ENCODE assay signal across 20 mouse cellular contexts in genomic region chr19:24754440-24754785, GRCm38 (mm10).
A peak's percentile ranks its signal among the peaks of the same experiment; 100 is the strongest.
DNase-seq lines count a peak whose midpoint lies in the region; ATAC-seq and TF ChIP-seq lines count a peak whose summit lies in the region.
"Had no signal": no experiment of that assay in that cellular context is flagged by ENCODE, and none has a peak within 500 bp of the region (broad histone marks: within the 10 kb centered on the region; RNA-seq: fewer than 3 reads in every experiment).

No protein-coding gene starts in this region.

- no peak for ATAC-seq in heart, embryonic 15.5 days (replicated peaks; ENCODE audit: insufficient number of reproducible peaks, insufficient read depth, low FRiP score, low read depth)
- ATAC-seq in heart, embryonic 12.5 days (ENCODE audit: insufficient number of reproducible peaks, low FRiP score) = no peak
- ATAC-seq in lung, embryonic 15.5 days (ENCODE audit: borderline replicate concordance, extremely low read depth, low FRiP score, low TSS enrichment) = no peak
- ATAC-seq in intestine, embryonic 16.5 days = no peak
- ATAC-seq in stomach, embryonic 16.5 days (ENCODE audit: insufficient read depth, low FRiP score) = no peak
- ATAC-seq: activated CD4-positive, CD25-positive, alpha-beta regulatory T cell, adult 4 months; forebrain, postnatal 0 days; lung, postnatal 0 days had no signal

- H3K9ac ChIP-seq in heart, embryonic 15.5 days = no peak overlapping the region
- no peak overlapping the region for H3K9ac ChIP-seq in heart, embryonic 12.5 days
- no peak overlapping the region for H3K9ac ChIP-seq in lung, embryonic 15.5 days
- no peak overlapping the region for H3K9ac ChIP-seq in intestine, embryonic 16.5 days (ENCODE audit: low read depth, low read length)
- no peak overlapping the region for H3K9ac ChIP-seq in stomach, embryonic 16.5 days (ENCODE audit: low read length)
- H3K9ac ChIP-seq: forebrain, postnatal 0 days; hindbrain, embryonic 12.5 days; liver, embryonic 15.5 days had no signal

- no peaks in the 10 kb centered on the region for H3K36me3 ChIP-seq in heart, embryonic 15.5 days
- no peaks in the 10 kb centered on the region for H3K36me3 ChIP-seq in heart, embryonic 12.5 days
- H3K36me3 ChIP-seq in lung, embryonic 15.5 days = no peaks in the 10 kb centered on the region
- H3K36me3 ChIP-seq in intestine, embryonic 16.5 days (ENCODE audit: control insufficient read depth, insufficient read depth, low read length) = no peaks in the 10 kb centered on the region
- H3K36me3 ChIP-seq in stomach, embryonic 16.5 days (ENCODE audit: control insufficient read depth, insufficient read depth, low read length) = no peaks in the 10 kb centered on the region
- H3K36me3 ChIP-seq: forebrain, embryonic 10.5 days; hindbrain, embryonic 12.5 days; liver, embryonic 15.5 days had no signal

- 62% methylated on average over 3 of the region's 3 CpGs for WGBS in heart, embryonic 15.5 days
- 63% methylated on average over 3 of the region's 3 CpGs for WGBS in heart, embryonic 12.5 days
- WGBS in lung, embryonic 15.5 days = 66% methylated on average over 3 of the region's 3 CpGs
- WGBS in lung, adult 2 months = 75% methylated on average over 3 of the region's 3 CpGs
- WGBS in intestine, embryonic 16.5 days = 55% methylated on average over 3 of the region's 3 CpGs
- 57% methylated on average over 3 of the region's 3 CpGs for WGBS in stomach, embryonic 16.5 days

- no peaks in the 10 kb centered on the region for H3K9me3 ChIP-seq in heart, embryonic 15.5 days (replicated peaks)
- no peaks in the 10 kb centered on the region for H3K9me3 ChIP-seq in heart, embryonic 12.5 days (replicated peaks)
- no peaks in the 10 kb centered on the region for H3K9me3 ChIP-seq in lung, embryonic 15.5 days
- H3K9me3 ChIP-seq in intestine, embryonic 16.5 days (ENCODE audit: control insufficient read depth, low read length) = no peaks in the 10 kb centered on the region
- no peaks in the 10 kb centered on the region for H3K9me3 ChIP-seq in stomach, embryonic 16.5 days (replicated peaks; ENCODE audit: control insufficient read depth, low read length)
- H3K9me3 ChIP-seq: forebrain, embryonic 10.5 days; hindbrain, embryonic 12.5 days; liver, embryonic 15.5 days had no signal

- H3K4me2 ChIP-seq in heart, embryonic 15.5 days = no peak overlapping the region
- no peak overlapping the region for H3K4me2 ChIP-seq in heart, embryonic 12.5 days
- H3K4me2 ChIP-seq in lung, embryonic 15.5 days = no peak overlapping the region
- H3K4me2 ChIP-seq in intestine, embryonic 16.5 days (ENCODE audit: low read depth, low read length) = no peak overlapping the region
- H3K4me2 ChIP-seq in stomach, embryonic 16.5 days (ENCODE audit: low read depth, low read length) = no peak overlapping the region
- H3K4me2 ChIP-seq: hindbrain, embryonic 12.5 days; liver, embryonic 15.5 days had no signal

- no peaks in the 10 kb centered on the region for H3K27me3 ChIP-seq in heart, embryonic 15.5 days
- no peaks in the 10 kb centered on the region for H3K27me3 ChIP-seq in heart, embryonic 12.5 days (replicated peaks)
- no peaks in the 10 kb centered on the region for H3K27me3 ChIP-seq in lung, embryonic 15.5 days
- no peaks in the 10 kb centered on the region for H3K27me3 ChIP-seq in intestine, embryonic 16.5 days (replicated peaks; ENCODE audit: control insufficient read depth, insufficient read depth, low read length)
- no peaks in the 10 kb centered on the region for H3K27me3 ChIP-seq in stomach, embryonic 16.5 days (ENCODE audit: control insufficient read depth, insufficient read depth, low read length)
- H3K27me3 ChIP-seq: hindbrain, embryonic 12.5 days; liver, embryonic 15.5 days had no signal

- no peak for TF ChIP-seq CTCF in lung, adult 2 months (IDR thresholded peaks at IDR 0.05; ENCODE audit: insufficient read depth, low read length)

- no peak for DNase-seq in lung, adult 2 months
- no peak for DNase-seq in adrenal gland, adult 8-10 months
- no peak for DNase-seq in urinary bladder, postnatal 25 days (ENCODE audit: low spot score)
- DNase-seq: adrenal gland, postnatal 10 days; cerebellum, adult 8-10 months; cerebellum, postnatal 36 days; forebrain, postnatal 0 days; kidney, adult 9 months; liver had no signal

- peaks cover 45% of the 10 kb centered on the region for H3K4me1 ChIP-seq in heart, embryonic 15.5 days (replicated peaks)
- H3K4me1 ChIP-seq in heart, embryonic 12.5 days (replicated peaks) = peaks cover 52% of the 10 kb centered on the region
- H3K4me1 ChIP-seq in lung, embryonic 15.5 days = peaks cover 10% of the 10 kb centered on the region
- no peaks in the 10 kb centered on the region for H3K4me1 ChIP-seq in lung, adult 2 months (ENCODE audit: control insufficient read depth, insufficient read depth, low read length)
- H3K4me1 ChIP-seq in intestine, embryonic 16.5 days (ENCODE audit: control insufficient read depth, insufficient read depth, low read length) = peaks cover 12% of the 10 kb centered on the region
- H3K4me1 ChIP-seq in stomach, embryonic 16.5 days (ENCODE audit: control insufficient read depth, insufficient read depth, low read length) = peaks cover 8% of the 10 kb centered on the region; the same call in 1 of the 2 replicates
- H3K4me1 ChIP-seq: liver, embryonic 15.5 days had no signal

- H3K4me3 ChIP-seq in heart, embryonic 15.5 days = no peak overlapping the region
- H3K4me3 ChIP-seq in heart, embryonic 12.5 days = no peak overlapping the region
- no peak overlapping the region for H3K4me3 ChIP-seq in lung, embryonic 15.5 days
- no peak overlapping the region for H3K4me3 ChIP-seq in lung, adult 2 months (replicated peaks; ENCODE audit: extremely low read depth, low read depth, low read length)
- no peak overlapping the region for H3K4me3 ChIP-seq in intestine, embryonic 16.5 days (ENCODE audit: low read length)
- H3K4me3 ChIP-seq in stomach, embryonic 16.5 days (replicated peaks; ENCODE audit: low read length) = no peak overlapping the region
- H3K4me3 ChIP-seq: forebrain, embryonic 10.5 days; hindbrain, embryonic 12.5 days; liver, embryonic 15.5 days had no signal

- no peak for TF ChIP-seq POLR2A in lung, adult 2 months (IDR thresholded peaks at IDR 0.05; ENCODE audit: borderline replicate concordance, extremely low read depth, low read depth, low read length)

- H3K27ac ChIP-seq in heart, embryonic 15.5 days = peak overlapping the region; percentile 58; the same call in 1 of the 2 replicates
- H3K27ac ChIP-seq in heart, embryonic 12.5 days (ENCODE audit: poor library complexity, severe bottlenecking) = no peak overlapping the region
- 0 out of 2 replicates have a peak overlapping the region, but pooled peaks have one; percentile 23 for H3K27ac ChIP-seq in lung, embryonic 15.5 days
- H3K27ac ChIP-seq in intestine, embryonic 16.5 days (ENCODE audit: low read length) = peak overlapping the region; percentile 26
- peak overlapping the region; percentile 57 for H3K27ac ChIP-seq in stomach, embryonic 16.5 days (ENCODE audit: low read length)
- H3K27ac ChIP-seq: hindbrain, embryonic 12.5 days; liver, embryonic 15.5 days; macrophage had no signal
